Mouse (Mus musculus): ENCODE measurements at regions not wholly inside any gene's neighbourhood (a gene's known extent, or its start where the extent isn't known, plus 50 kb on each side); places are given as distances from the start of the nearest gene placed in this dataset.

DNA sequence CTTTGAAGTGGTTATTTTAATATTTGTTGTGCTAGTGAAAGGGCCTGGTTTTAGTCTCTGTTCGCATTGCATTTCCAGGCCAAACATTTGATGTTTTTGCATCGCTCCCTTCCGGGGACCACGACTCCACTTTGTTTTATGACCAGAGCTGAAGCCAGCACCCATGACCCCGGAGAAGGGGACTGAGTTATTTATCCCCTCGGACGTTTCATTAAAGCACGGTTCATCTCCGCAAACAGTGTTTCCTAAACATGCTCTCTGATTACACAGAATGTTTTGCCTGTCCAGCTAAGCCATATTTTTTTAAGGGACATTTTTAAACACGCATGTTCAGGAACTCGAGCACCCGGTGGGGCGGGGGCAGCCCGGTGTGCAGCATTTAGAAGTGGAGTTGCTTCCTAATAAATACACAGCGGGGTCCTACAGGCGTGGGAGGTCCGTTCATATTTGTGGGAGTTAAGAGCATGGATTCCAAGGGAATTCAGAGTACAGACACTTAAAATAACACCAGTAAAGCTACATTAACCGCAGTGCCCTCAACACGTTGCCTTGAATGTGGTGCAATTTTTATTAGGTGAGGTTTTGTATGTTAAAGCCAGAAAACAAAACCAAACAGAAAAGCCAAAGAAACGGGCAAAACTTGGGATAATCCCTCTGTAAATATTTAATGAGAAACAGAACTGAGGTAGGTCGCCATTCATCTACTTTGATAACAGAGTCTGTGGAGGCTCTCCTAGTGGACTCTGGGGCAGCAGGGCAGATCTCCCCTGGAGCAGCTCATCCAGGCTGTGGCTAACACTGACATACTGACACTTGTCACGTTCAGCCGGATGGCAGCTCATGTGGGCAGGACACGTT is 154.8 kb upstream of the Npvf start:
- Histone ChIP-seq H3K9ac (no peak overlapping the region), H3K4me1 (peaks cover 45% of the 10 kb centered on the region)

DNA sequence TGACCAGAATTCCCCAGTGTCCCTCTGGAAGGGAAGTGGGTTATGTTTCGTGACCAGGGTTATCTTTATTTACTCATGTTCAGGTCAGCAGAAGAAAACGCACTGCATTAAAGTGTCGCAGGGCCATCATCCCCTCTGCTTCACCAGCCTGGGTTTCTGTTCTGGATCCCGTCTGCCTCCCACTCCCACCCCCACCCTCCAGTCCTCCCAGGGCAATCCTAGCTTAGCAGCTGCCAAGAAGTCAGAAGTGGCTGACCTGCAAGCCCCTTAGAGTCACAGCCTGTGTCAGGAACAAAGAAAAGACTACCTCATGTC is 155.4 kb upstream of the Npvf start:
- Histone ChIP-seq H3K4me3 (no peak overlapping the region), H3K36me3 (no peaks in the 10 kb centered on the region), H3K9me3 (no peaks in the 10 kb centered on the region), H3K4me2 (replicated peaks) (no peak overlapping the region), H3K27ac (peak overlapping the region; percentile 89), H3K4me1 (peaks cover 45% of the 10 kb centered on the region), H3K27me3 (no peaks in the 10 kb centered on the region), H3K9ac (no peak overlapping the region)
- no peak for ATAC-seq (ENCODE audit: insufficient number of reproducible peaks, insufficient read depth, low FRiP score, low TSS enrichment)
- WGBS, result 20% methylated on average over 4 of the region's 4 CpGs

More for the DNA sequence above, 154.8 kb upstream of the Npvf start:
- no peak for ATAC-seq (ENCODE audit: insufficient number of reproducible peaks, insufficient read depth, low FRiP score, low TSS enrichment)
- WGBS, result 25% methylated on average over 24 of the region's 24 CpGs
- Histone ChIP-seq H3K9me3 (no peaks in the 10 kb centered on the region), H3K4me2 (replicated peaks) (no peak overlapping the region), H3K36me3 (no peaks in the 10 kb centered on the region), H3K27me3 (no peaks in the 10 kb centered on the region), H3K27ac (peak overlapping the region; percentile 89), H3K4me3 (no peak overlapping the region)

DNA sequence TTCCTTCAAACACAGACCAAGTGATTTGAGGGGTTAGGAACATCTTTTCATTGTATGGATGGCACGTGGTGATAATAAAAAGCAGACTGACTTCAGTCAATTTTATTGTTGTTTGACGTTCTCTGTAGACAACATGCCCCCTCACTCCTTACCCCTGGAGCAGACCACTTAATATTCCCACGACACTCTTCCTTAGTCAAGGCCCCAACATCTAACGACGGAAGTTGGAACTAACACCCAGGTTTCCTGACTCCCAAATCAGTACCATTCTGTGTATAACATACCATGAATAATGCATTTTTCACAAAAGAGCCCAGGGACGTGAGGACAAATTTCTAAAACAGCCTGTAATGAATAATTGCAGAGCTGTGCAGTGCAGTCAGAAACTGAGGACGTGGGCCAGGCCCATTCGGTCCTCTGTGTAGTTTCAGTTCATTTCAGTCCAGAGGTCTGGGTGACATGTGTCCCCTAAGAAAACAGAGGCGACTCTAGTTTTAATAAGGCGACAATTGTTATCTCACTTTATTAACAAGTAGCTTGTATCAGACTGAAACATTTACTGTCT is 160.8 kb upstream of the Npvf start:
- Histone ChIP-seq H3K36me3 (no peaks in the 10 kb centered on the region), H3K4me1 (peaks cover 25% of the 10 kb centered on the region), H3K27ac (peak overlapping the region; percentile 71; the same call in 1 of the 2 replicates), H3K27me3 (no peaks in the 10 kb centered on the region), H3K9me3 (no peaks in the 10 kb centered on the region), H3K4me2 (replicated peaks) (no peak overlapping the region), H3K9ac (no peak overlapping the region), H3K4me3 (no peak overlapping the region)
- 45% methylated on average over 10 of the region's 10 CpGs for WGBS
- ATAC-seq (ENCODE audit: insufficient number of reproducible peaks, insufficient read depth, low FRiP score, low TSS enrichment), result no peak

DNA sequence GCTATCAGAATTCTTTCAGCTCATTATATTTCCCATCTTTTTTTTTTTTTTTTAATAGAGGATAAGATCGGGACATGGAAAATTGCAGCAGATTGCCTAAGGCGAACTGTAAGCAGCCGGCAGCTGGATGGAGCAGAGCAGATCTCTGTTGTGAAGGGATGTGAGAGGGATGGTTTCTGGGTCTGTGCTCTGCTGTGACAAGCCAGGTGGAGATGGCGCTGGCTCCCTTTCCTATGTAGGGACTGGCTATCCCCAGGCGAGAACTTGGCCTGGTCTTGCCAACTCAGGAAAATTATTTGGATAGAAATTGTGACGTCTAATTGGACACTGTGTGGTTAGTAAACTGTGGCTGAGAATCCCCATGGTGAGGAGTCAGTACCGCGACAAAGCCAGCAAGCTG is 161.3 kb upstream of the Npvf start:
- Histone ChIP-seq H3K27me3 (no peaks in the 10 kb centered on the region), H3K36me3 (no peaks in the 10 kb centered on the region), H3K4me2 (replicated peaks) (no peak overlapping the region), H3K27ac (peak overlapping the region; percentile 71), H3K9me3 (no peaks in the 10 kb centered on the region), H3K4me3 (no peak overlapping the region), H3K9ac (no peak overlapping the region), H3K4me1 (peaks cover 27% of the 10 kb centered on the region)
- WGBS, result 55% methylated on average over 8 of the region's 8 CpGs
- no peak for ATAC-seq (ENCODE audit: insufficient number of reproducible peaks, insufficient read depth, low FRiP score, low TSS enrichment)

DNA sequence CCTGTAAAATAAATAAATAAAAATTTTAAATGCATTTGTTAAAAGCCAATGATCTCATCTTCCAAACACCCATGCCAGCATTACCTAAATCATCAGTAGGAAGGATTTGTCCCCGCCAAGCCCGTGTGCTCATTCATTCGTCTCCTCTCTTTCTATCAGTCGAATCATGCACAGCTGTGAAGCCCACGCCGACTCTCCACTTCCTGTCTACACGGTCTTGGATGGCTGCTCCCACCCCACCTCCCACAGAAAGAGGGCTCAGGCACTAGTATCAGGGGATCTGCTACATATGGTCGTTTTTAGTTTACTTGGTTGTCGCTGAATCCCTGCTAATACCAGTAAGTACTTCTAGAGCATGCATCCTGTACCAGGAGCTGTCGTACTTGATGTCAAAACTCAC is 163.2 kb upstream of the Npvf start:
- Histone ChIP-seq H3K4me1 (peaks cover 34% of the 10 kb centered on the region), H3K4me3 (no peak overlapping the region), H3K9me3 (no peaks in the 10 kb centered on the region), H3K27me3 (no peaks in the 10 kb centered on the region), H3K9ac (no peak overlapping the region), H3K4me2 (replicated peaks) (no peak overlapping the region), H3K36me3 (no peaks in the 10 kb centered on the region), H3K27ac (peak overlapping the region; percentile 50; the same call in 1 of the 2 replicates)
- WGBS, result 77% methylated on average over 10 of the region's 10 CpGs
- no peak for ATAC-seq (ENCODE audit: insufficient number of reproducible peaks, insufficient read depth, low FRiP score, low TSS enrichment)

DNA sequence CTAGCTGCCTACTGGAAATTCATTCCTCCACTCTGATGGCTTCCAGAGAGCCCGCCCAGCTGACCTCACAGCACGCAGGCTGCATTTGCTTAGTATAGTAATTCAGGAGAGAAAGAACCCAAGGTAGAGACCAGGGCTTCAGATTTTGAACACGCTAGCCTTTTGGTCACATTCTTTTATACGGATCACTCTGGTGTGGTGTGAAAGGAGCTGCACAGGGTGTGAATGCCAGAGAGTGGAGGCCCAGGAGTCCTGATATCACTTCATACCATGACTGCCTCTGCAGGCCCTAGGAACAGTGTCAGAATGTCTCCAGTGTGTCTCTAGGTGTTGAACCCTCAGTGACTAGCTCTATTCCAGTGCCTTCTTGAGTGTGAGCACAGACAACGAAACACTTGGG is 164.2 kb upstream of the Npvf start:
- peaks cover 39% of the 10 kb centered on the region for H3K4me1 ChIP-seq
- H3K4me2 ChIP-seq (replicated peaks), result no peak overlapping the region
- no peaks in the 10 kb centered on the region for H3K27me3 ChIP-seq

DNA sequence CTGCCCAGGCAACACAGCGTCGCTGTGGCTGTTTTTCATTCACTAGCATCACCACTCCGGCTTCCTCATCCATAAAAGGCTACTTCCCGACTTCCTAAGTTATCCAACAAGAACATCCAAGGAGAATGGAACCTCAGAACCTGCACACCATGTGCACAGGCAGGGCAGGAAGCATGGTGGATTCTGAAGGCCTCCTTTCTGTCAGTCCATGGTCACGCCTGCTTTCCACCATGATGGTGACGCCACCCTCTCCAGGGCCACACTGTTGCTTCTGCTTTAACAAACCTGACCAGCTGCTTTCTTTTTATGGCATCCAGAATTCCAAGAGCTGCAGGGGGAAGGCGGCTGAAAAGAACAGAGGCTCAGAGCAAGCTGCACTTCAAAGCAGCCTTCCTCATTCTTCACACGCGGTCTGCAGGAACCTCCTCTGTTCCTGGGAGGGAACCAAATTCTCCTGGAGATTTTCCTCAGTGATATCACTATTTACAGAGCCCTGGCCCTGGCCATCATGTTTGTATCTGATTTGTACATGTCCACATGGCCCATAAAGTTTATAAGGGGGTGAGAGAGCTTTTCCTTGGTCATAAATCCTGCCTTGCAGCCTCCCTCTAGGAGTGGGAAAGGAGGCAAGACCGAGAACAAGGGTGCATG is 164.8 kb upstream of the Npvf start:
- Histone ChIP-seq H3K36me3 (no peaks in the 10 kb centered on the region), H3K9ac (no peak overlapping the region), H3K4me3 (no peak overlapping the region), H3K4me2 (replicated peaks) (no peak overlapping the region), H3K27ac (peak overlapping the region; percentile 31; the same call in 1 of the 2 replicates), H3K4me1 (peaks cover 42% of the 10 kb centered on the region), H3K27me3 (no peaks in the 10 kb centered on the region), H3K9me3 (no peaks in the 10 kb centered on the region)
- no peak for ATAC-seq (ENCODE audit: insufficient number of reproducible peaks, insufficient read depth, low FRiP score, low TSS enrichment)
- 66% methylated on average over 10 of the region's 10 CpGs for WGBS

More for the DNA sequence above, 164.2 kb upstream of the Npvf start:
- no peak for ATAC-seq (ENCODE audit: insufficient number of reproducible peaks, insufficient read depth, low FRiP score, low TSS enrichment)
- Histone ChIP-seq H3K4me3 (no peak overlapping the region), H3K27ac (no peak overlapping the region), H3K9me3 (no peaks in the 10 kb centered on the region), H3K36me3 (no peaks in the 10 kb centered on the region), H3K9ac (no peak overlapping the region)
- WGBS, result 91% methylated on average over 5 of the region's 5 CpGs

DNA sequence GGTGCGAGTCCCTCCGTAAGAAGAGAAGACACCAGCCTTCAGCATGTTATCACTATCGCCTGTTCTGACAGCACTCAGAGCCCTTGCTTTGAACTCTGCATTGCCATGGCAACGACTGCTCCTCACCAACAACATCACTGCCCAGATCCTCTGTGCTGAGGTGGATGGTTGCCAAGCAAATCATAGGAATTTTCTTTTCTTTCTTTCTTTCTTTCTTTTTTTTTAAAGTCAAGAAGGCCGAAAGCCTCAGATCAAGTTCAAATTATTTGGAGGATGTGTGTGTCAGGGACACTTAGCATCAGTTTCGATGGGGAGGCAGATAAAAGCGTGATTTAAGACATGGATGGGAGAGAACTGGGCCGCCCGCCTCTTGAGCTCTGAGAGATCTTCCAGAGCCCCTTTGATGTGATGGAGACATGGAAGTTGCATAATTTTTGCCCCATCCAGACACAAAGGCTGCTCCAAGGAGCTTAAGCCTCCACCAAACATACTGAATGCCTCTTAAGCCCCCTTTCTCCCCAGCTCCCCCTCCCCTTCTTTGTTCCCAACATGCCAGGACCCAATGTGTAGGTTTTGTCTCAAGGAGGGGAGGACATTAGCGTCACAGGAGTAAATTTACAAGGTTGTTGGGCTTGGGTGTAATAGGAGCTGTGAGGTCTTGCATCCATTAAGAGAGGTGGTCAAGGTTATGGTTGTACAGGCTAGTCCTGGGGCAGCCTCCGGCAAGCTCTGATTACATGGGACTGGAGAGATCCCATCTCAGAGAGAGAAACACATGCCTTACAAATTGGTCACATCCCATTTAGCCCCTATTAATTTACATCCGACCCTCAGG is 167.4 kb upstream of the Npvf start:
- Histone ChIP-seq H3K36me3 (no peaks in the 10 kb centered on the region), H3K4me2 (replicated peaks) (no peak overlapping the region), H3K4me3 (no peak overlapping the region), H3K27me3 (no peaks in the 10 kb centered on the region), H3K4me1 (peaks cover 43% of the 10 kb centered on the region), H3K9ac (no peak overlapping the region), H3K9me3 (no peaks in the 10 kb centered on the region), H3K27ac (peak overlapping the region; percentile 91)
- 29% methylated on average over 12 of the region's 12 CpGs for WGBS
- ATAC-seq (ENCODE audit: insufficient number of reproducible peaks, insufficient read depth, low FRiP score, low TSS enrichment), result peak; percentile 74

DNA sequence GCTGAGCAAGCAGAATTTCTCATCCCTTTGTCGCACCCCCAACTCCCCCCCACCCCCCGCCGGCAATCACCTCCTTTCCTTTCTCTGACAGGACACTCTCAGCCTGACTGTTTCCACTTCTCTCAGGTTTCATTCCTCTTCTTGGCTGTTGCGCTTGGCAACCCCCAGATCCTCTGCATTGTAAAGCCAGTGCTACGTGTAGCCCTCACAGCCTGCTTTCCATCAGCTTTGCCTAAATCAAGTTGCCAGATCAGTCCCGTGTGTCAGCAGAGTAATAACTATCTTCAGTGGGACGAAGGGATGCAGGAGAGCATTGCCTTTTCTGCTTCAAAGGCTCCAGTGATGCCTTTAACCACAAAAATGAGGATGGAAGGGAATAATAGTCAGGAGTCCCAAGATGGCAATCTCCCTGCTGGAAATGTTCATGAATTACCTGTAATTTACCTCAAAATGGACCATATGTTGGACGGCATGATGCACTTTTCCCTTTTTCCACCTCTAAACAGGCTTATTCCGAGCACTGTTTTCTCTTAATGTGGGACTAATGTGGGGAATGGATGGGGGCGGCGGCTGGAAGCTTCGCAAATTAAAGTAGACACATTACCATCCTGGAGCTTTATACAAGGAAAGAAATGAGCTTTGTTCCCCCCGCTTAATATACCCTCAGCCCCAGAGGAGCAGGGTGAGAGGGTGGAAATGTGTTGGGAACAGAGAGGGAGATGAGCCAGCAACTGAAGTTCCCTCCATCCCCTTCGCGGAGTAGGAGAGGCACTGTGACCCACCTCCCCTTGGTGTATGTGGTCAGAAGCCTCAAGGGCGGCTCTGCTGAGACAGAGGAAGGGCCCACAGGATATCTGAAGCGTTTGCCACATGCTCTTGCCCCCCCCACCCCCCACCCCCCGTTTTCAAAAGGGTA is 168.3 kb upstream of the Npvf start:
- H3K4me1 ChIP-seq, result peaks cover 43% of the 10 kb centered on the region
- WGBS, result 23% methylated on average over 18 of the region's 18 CpGs
- H3K27me3 ChIP-seq, result no peaks in the 10 kb centered on the region
- no peaks in the 10 kb centered on the region for H3K36me3 ChIP-seq
- peak; percentile 78 for ATAC-seq (ENCODE audit: insufficient number of reproducible peaks, insufficient read depth, low FRiP score, low TSS enrichment)
- H3K4me2 ChIP-seq (replicated peaks), result no peak overlapping the region
- no peak overlapping the region for H3K4me3 ChIP-seq
- H3K27ac ChIP-seq, result peak overlapping the region; percentile 91
- H3K9ac ChIP-seq, result no peak overlapping the region
- H3K9me3 ChIP-seq, result no peaks in the 10 kb centered on the region

DNA sequence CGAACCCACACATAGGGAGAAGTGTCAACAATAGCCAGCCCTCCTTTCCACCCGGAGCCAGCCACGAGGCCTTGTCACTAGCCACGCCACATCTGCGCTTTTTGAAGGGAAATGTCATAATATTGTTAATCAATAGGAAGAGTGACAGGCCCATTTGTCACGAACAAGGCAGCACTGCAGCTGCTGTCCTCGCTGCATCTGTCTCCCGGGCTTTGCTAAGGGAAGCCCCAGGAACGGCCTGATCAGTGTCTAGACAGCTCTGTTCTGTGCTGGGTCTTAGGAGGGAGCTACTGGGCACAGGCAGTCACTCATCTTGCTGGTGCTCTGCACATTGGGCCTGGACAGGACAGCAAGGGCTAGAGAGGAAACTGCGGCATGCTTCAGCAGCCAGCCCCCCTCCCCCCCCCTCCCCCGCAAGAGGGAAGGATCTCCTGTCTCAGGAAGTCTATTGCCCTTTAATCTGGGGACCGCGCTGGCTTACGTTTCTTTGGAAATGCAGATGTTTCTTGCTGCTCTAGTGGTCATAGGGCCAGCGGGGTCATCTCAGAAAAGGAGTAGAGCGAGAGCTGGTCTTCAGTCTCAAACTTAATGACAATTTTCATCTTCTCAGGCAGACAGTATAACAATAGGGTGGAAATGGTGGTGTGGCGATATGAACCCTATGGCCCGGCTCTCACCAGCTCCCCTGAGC is 169.1 kb upstream of the Npvf start:
- no peaks in the 10 kb centered on the region for H3K9me3 ChIP-seq
- no peak for ATAC-seq (ENCODE audit: insufficient number of reproducible peaks, insufficient read depth, low FRiP score, low TSS enrichment)
- no peak overlapping the region for H3K4me2 ChIP-seq (replicated peaks)
- H3K9ac ChIP-seq, result no peak overlapping the region
- peaks cover 43% of the 10 kb centered on the region for H3K4me1 ChIP-seq
- no peaks in the 10 kb centered on the region for H3K27me3 ChIP-seq
- H3K27ac ChIP-seq, result peak overlapping the region; percentile 91
- H3K4me3 ChIP-seq, result no peak overlapping the region
- H3K36me3 ChIP-seq, result no peaks in the 10 kb centered on the region
- 12% methylated on average over 18 of the region's 18 CpGs for WGBS
